12 mouse cellular contexts compared by ENCODE assay signal in genomic region chr14:16244370-16244769, GRCm38 (mm10). TPM values are rescaled to one million over a fixed set of nuclear protein-coding genes. Genes with fewer than 3 reads are reported as not detected.
DNase-seq lines count a peak whose midpoint lies in the region; ATAC-seq and TF ChIP-seq lines count a peak whose summit lies in the region.
"Had no signal": no experiment of that assay in that cellular context is flagged by ENCODE, and none has a peak within 500 bp of the region (broad histone marks: within the 10 kb centered on the region; RNA-seq: fewer than 3 reads in every experiment).

No protein-coding gene starts in this region.

- no peaks in the 10 kb centered on the region for H3K27me3 ChIP-seq in lung, embryonic 15.5 days
- no peaks in the 10 kb centered on the region for H3K27me3 ChIP-seq in intestine, embryonic 15.5 days (replicated peaks)
- H3K27me3 ChIP-seq in forebrain, postnatal 0 days (ENCODE audit: insufficient read depth, low read length): no peaks in the 10 kb centered on the region
- no peaks in the 10 kb centered on the region for H3K27me3 ChIP-seq in forebrain, embryonic 12.5 days
- H3K27me3 ChIP-seq: forebrain, embryonic 13.5 days; Patski had no signal

- no peak for TF ChIP-seq CTCF in gastrocnemius, adult 2 months (IDR thresholded peaks at IDR 0.05)
- TF ChIP-seq CTCF in lung, adult 2 months (IDR thresholded peaks at IDR 0.05; ENCODE audit: insufficient read depth, low read length): no peak
- TF ChIP-seq CTCF in forebrain, postnatal 0 days (IDR thresholded peaks at IDR 0.05; ENCODE audit: low read depth): no peak

- no peaks in the 10 kb centered on the region for H3K36me3 ChIP-seq in lung, embryonic 15.5 days
- no peaks in the 10 kb centered on the region for H3K36me3 ChIP-seq in intestine, embryonic 15.5 days
- H3K36me3 ChIP-seq in forebrain, postnatal 0 days (ENCODE audit: insufficient read depth): no peaks in the 10 kb centered on the region
- no peaks in the 10 kb centered on the region for H3K36me3 ChIP-seq in forebrain, embryonic 12.5 days (replicated peaks)

- no peak for ATAC-seq in lung, embryonic 15.5 days (ENCODE audit: borderline replicate concordance, extremely low read depth, low FRiP score, low TSS enrichment)
- ATAC-seq in intestine, embryonic 15.5 days: no peak
- peak; percentile 24; the same call in 1 of the 2 replicates for ATAC-seq in megakaryocyte progenitor cell, adult 5-6 weeks (replicated peaks; ENCODE audit: poor library complexity)
- ATAC-seq in forebrain, postnatal 0 days: no peak
- no peak for ATAC-seq in forebrain, embryonic 12.5 days (ENCODE audit: low FRiP score)
- ATAC-seq: forebrain, embryonic 13.5 days had no signal

- intact Hi-C loops in gastrocnemius, adult 2 months (cut with DNase I): no loop called here

- TF ChIP-seq POLR2A in lung, adult 2 months (IDR thresholded peaks at IDR 0.05; ENCODE audit: borderline replicate concordance, extremely low read depth, low read depth, low read length): no peak

- peak overlapping the region; percentile 93 for H3K27ac ChIP-seq in gastrocnemius, adult 2 months
- 0 out of 2 replicates have a peak overlapping the region, but pooled peaks have one; percentile 15 for H3K27ac ChIP-seq in lung, embryonic 15.5 days
- H3K27ac ChIP-seq in intestine, embryonic 15.5 days: no peak overlapping the region
- no peak overlapping the region for H3K27ac ChIP-seq in forebrain, postnatal 0 days (ENCODE audit: low read depth, low read length)
- H3K27ac ChIP-seq in forebrain, embryonic 12.5 days: no peak overlapping the region
- H3K27ac ChIP-seq: forebrain, embryonic 13.5 days had no signal

- H3K4me3 ChIP-seq in gastrocnemius, adult 2 months: peak overlapping the region; percentile 83
- 0 out of 2 replicates have a peak overlapping the region, but pooled peaks have one; percentile 58 for H3K4me3 ChIP-seq in lung, embryonic 15.5 days
- no peak overlapping the region for H3K4me3 ChIP-seq in lung, adult 2 months (replicated peaks; ENCODE audit: extremely low read depth, low read depth, low read length)
- H3K4me3 ChIP-seq in intestine, embryonic 15.5 days (replicated peaks): no peak overlapping the region
- H3K4me3 ChIP-seq in forebrain, postnatal 0 days (ENCODE audit: low read depth, low read length): no peak overlapping the region
- no peak overlapping the region for H3K4me3 ChIP-seq in forebrain, embryonic 12.5 days (replicated peaks)

- WGBS in lung, embryonic 15.5 days: 43% methylated on average over 2 of the region's 2 CpGs
- WGBS in lung, adult 2 months: 38% methylated on average over 2 of the region's 2 CpGs
- WGBS in intestine, embryonic 15.5 days: 55% methylated on average over 2 of the region's 2 CpGs
- 54% methylated on average over 2 of the region's 2 CpGs for WGBS in forebrain, postnatal 0 days
- WGBS in forebrain, embryonic 12.5 days: 51% methylated on average over 2 of the region's 2 CpGs

- no peak for DNase-seq in gastrocnemius, adult 2 months
- DNase-seq in gastrocnemius, adult 18-20 months (ENCODE audit: low spot score): no peak
- DNase-seq in lung, adult 2 months: no peak
- no peak for DNase-seq in forebrain, postnatal 0 days
- DNase-seq: left cerebral cortex, postnatal 4 days had no signal

- no peaks in the 10 kb centered on the region for H3K9me3 ChIP-seq in lung, embryonic 15.5 days
- no peaks in the 10 kb centered on the region for H3K9me3 ChIP-seq in intestine, embryonic 15.5 days
- H3K9me3 ChIP-seq in forebrain, postnatal 0 days (ENCODE audit: low read length): no peaks in the 10 kb centered on the region
- H3K9me3 ChIP-seq in forebrain, embryonic 12.5 days: no peaks in the 10 kb centered on the region
- H3K9me3 ChIP-seq: forebrain, embryonic 13.5 days; midbrain, embryonic 10.5 days had no signal

- H3K4me2 ChIP-seq in lung, embryonic 15.5 days: 0 out of 2 replicates have a peak overlapping the region, but pooled peaks have one; percentile 75
- H3K4me2 ChIP-seq in intestine, embryonic 15.5 days (replicated peaks): peak overlapping the region; percentile 66
- H3K4me2 ChIP-seq in forebrain, postnatal 0 days (ENCODE audit: low read depth): no peak overlapping the region
- no peak overlapping the region for H3K4me2 ChIP-seq in forebrain, embryonic 12.5 days

- H3K4me1 ChIP-seq in lung, embryonic 15.5 days: peaks cover 15% of the 10 kb centered on the region
- H3K4me1 ChIP-seq in lung, adult 2 months (ENCODE audit: control insufficient read depth, insufficient read depth, low read length): peaks cover 7% of the 10 kb centered on the region
- no peaks in the 10 kb centered on the region for H3K4me1 ChIP-seq in intestine, embryonic 15.5 days (replicated peaks)
- peaks cover 6% of the 10 kb centered on the region for H3K4me1 ChIP-seq in forebrain, postnatal 0 days (ENCODE audit: insufficient read depth)
- peaks cover 15% of the 10 kb centered on the region for H3K4me1 ChIP-seq in forebrain, embryonic 12.5 days

- H3K9ac ChIP-seq in lung, embryonic 15.5 days: no peak overlapping the region
- H3K9ac ChIP-seq in intestine, embryonic 15.5 days: no peak overlapping the region
- no peak overlapping the region for H3K9ac ChIP-seq in forebrain, postnatal 0 days
- no peak overlapping the region for H3K9ac ChIP-seq in forebrain, embryonic 12.5 days

RNA-seq across cellular contexts. Expression of gene Ngly1, which starts 4.7 kb away (rescaled TPM):
- 10 to 100 TPM; 46.7 to 52.5 TPM for total RNA-seq in gastrocnemius, adult 2 months (2021)
- 10 to 100 TPM; 41.7 to 47.7 TPM for total RNA-seq in gastrocnemius, adult 18-20 months (2021)
- 33.9 and 35.5 TPM in 2 replicates for polyA plus RNA-seq in lung, embryonic 15.5 days (2015; fragmentation: Nextera tagmentation; extraction: Ambion mirVana)
- 23.1 and 37.3 TPM in 2 replicates for polyA plus RNA-seq in lung, adult 2 months (2012; rRNA removed)
- 34.1 and 36.7 TPM in 2 replicates for polyA plus RNA-seq in intestine, embryonic 15.5 days (2015; fragmentation: Nextera tagmentation; extraction: Ambion mirVana)
- 37.4 and 38.0 TPM in 2 replicates for total RNA-seq in megakaryocyte progenitor cell, adult 5-6 weeks (2015)
- 27.2 and 31.9 TPM in 2 replicates for total RNA-seq in megakaryocyte progenitor cell, adult 5-6 weeks (2017)
- total RNA-seq in forebrain, postnatal 0 days (2014; rRNA removed): 25.5 and 25.6 TPM in 2 replicates
- 21.2 and 22.9 TPM in 2 replicates for polyA plus RNA-seq in forebrain, postnatal 0 days (2015; fragmentation: Nextera tagmentation; extraction: Ambion mirVana)
- polyA plus RNA-seq in forebrain, embryonic 12.5 days (2016; fragmentation: Nextera tagmentation; extraction: Ambion mirVana): 26.9 and 29.2 TPM in 2 replicates

RNA-seq across cellular contexts. Expression of gene Oxsm, which starts 5.2 kb away (rescaled TPM):
- 10 to 100 TPM in 1 of 2 experiments, 1 to 10 TPM in 1; 8.8 to 13.6 TPM for total RNA-seq in gastrocnemius, adult 2 months (2021)
- total RNA-seq in gastrocnemius, adult 18-20 months (2021): 10 to 100 TPM; 11.1 to 12.3 TPM
- 2.0 and 3.0 TPM in 2 replicates for polyA plus RNA-seq in lung, embryonic 15.5 days (2015; fragmentation: Nextera tagmentation; extraction: Ambion mirVana)
- polyA plus RNA-seq in lung, adult 2 months (2012; rRNA removed): 3.9 and 7.3 TPM in 2 replicates
- 3.7 TPM in 2 replicates for polyA plus RNA-seq in intestine, embryonic 15.5 days (2015; fragmentation: Nextera tagmentation; extraction: Ambion mirVana)
- total RNA-seq in megakaryocyte progenitor cell, adult 5-6 weeks (2015): 13.8 and 14.1 TPM in 2 replicates
- 7.7 and 7.8 TPM in 2 replicates for total RNA-seq in megakaryocyte progenitor cell, adult 5-6 weeks (2017)
- total RNA-seq in forebrain, postnatal 0 days (2014; rRNA removed): 4.2 and 4.3 TPM in 2 replicates
- polyA plus RNA-seq in forebrain, postnatal 0 days (2015; fragmentation: Nextera tagmentation; extraction: Ambion mirVana): 0.84 and 1.2 TPM in 2 replicates
- 1.7 and 2.3 TPM in 2 replicates for polyA plus RNA-seq in forebrain, embryonic 12.5 days (2016; fragmentation: Nextera tagmentation; extraction: Ambion mirVana)

Comparison
In these comparisons a context has a peak if more than half of its experiments do, and no peak if none do; other contexts are left out.
1. H3K4me3 ChIP-seq: peak in gastrocnemius, adult 2 months (single experiment) and lung, embryonic 15.5 days (single experiment); none in lung, adult 2 months (single experiment), intestine, embryonic 15.5 days (single experiment), forebrain, postnatal 0 days (single experiment) and forebrain, embryonic 12.5 days (single experiment).
2. H3K27ac ChIP-seq: peak in gastrocnemius, adult 2 months (single experiment) and lung, embryonic 15.5 days (single experiment); none in intestine, embryonic 15.5 days (single experiment), forebrain, postnatal 0 days (single experiment) and forebrain, embryonic 12.5 days (single experiment).
3. H3K4me2 ChIP-seq: peak in lung, embryonic 15.5 days (single experiment) and intestine, embryonic 15.5 days (single experiment); none in forebrain, postnatal 0 days (single experiment) and forebrain, embryonic 12.5 days (single experiment).